Mouse (Mus musculus): ENCODE data around the gene Gpatch3. TPM values are rescaled to one million over a fixed set of nuclear protein-coding genes. Genes with fewer than 3 reads are reported as not detected.

The Gpatch3 gene
- polyA plus RNA-seq (2015; fragmentation: Nextera tagmentation; extraction: Ambion mirVana), result 6.2 and 6.5 TPM in 2 replicates

GRCm38 (mm10) chr4:133574070-133574842, at the start of gene Gpatch3:
Gene Gpatch3, plus strand, starts transcription at chr4:133574745.
- Histone ChIP-seq H3K27ac (peak within 1 kb of the TSS; percentile 81), H3K9me3 (no peaks in the 10 kb centered on the region), H3K4me2 (peak within 1 kb of the TSS; percentile 95), H3K4me3 (replicated peaks) (peak within 1 kb of the TSS; percentile 96), H3K27me3 (replicated peaks) (no peaks in the 10 kb centered on the region), H3K36me3 (peaks cover 14% of the 10 kb centered on the region), H3K4me1 (peaks cover 8% of the 10 kb centered on the region), H3K9ac (peak within 1 kb of the TSS; percentile 86)
- peak; percentile 75 for ATAC-seq (ENCODE audit: insufficient read depth, low FRiP score, low read depth)
- 5% methylated on average over 44 of the region's 44 CpGs for WGBS

- H3K4me1 ChIP-seq, result no peaks in the 10 kb centered on the region
- no peak overlapping the region for H3K9ac ChIP-seq
- no peak overlapping the region for H3K4me2 ChIP-seq
- ATAC-seq (ENCODE audit: insufficient read depth, low FRiP score, low read depth), result no peak
- no peak overlapping the region for H3K4me3 ChIP-seq (replicated peaks)
- H3K9me3 ChIP-seq, result no peaks in the 10 kb centered on the region
- no peak overlapping the region for H3K27ac ChIP-seq
- H3K27me3 ChIP-seq (replicated peaks), result no peaks in the 10 kb centered on the region
- WGBS, result 61% methylated on average over 16 of the region's 16 CpGs
- H3K36me3 ChIP-seq, result peaks cover 24% of the 10 kb centered on the region
These were observed 46.8 kb upstream of the Gpatch3 start for GRCm38 (mm10) chr4:133527788-133528187.

GRCm38 (mm10) chr4:133532777-133533176, 41.8 kb upstream of the Gpatch3 start:
- H3K36me3 ChIP-seq, result peaks cover 46% of the 10 kb centered on the region
- H3K4me3 ChIP-seq (replicated peaks), result no peak overlapping the region
- H3K9ac ChIP-seq, result no peak overlapping the region
- no peaks in the 10 kb centered on the region for H3K9me3 ChIP-seq
- no peak overlapping the region for H3K27ac ChIP-seq
- H3K4me1 ChIP-seq, result no peaks in the 10 kb centered on the region
- 76% methylated on average over 3 of the region's 3 CpGs for WGBS
- H3K4me2 ChIP-seq, result no peak overlapping the region
- no peak for ATAC-seq (ENCODE audit: insufficient read depth, low FRiP score, low read depth)
- no peaks in the 10 kb centered on the region for H3K27me3 ChIP-seq (replicated peaks)

GRCm38 (mm10) chr4:133536081-133536480, 38.5 kb upstream of the Gpatch3 start:
- Histone ChIP-seq H3K9ac (no peak overlapping the region), H3K4me3 (replicated peaks) (no peak overlapping the region), H3K9me3 (no peaks in the 10 kb centered on the region), H3K4me1 (no peaks in the 10 kb centered on the region), H3K36me3 (peaks cover 54% of the 10 kb centered on the region), H3K27me3 (replicated peaks) (no peaks in the 10 kb centered on the region), H3K27ac (no peak overlapping the region), H3K4me2 (no peak overlapping the region)
- no peak for ATAC-seq (ENCODE audit: insufficient read depth, low FRiP score, low read depth)
- WGBS, result 81% methylated on average over 3 of the region's 3 CpGs

GRCm38 (mm10) chr4:133536652-133537051, 37.9 kb upstream of the Gpatch3 start:
- H3K36me3 ChIP-seq, result peaks cover 53% of the 10 kb centered on the region
- no peak overlapping the region for H3K27ac ChIP-seq

GRCm38 (mm10) chr4:133545272-133546231, 29.0 kb upstream of the Gpatch3 start, which contains the start of gene Nudc:
Gene Nudc, minus strand, starts transcription at chr4:133545996.
- Histone ChIP-seq H3K9me3 (no peaks in the 10 kb centered on the region), H3K9ac (peak within 1 kb of the TSS; percentile 85), H3K4me3 (replicated peaks) (peak within 1 kb of the TSS; percentile 99), H3K36me3 (peaks cover 11% of the 10 kb centered on the region; the same call in 1 of the 2 replicates), H3K4me2 (peak within 1 kb of the TSS; percentile 81), H3K27me3 (replicated peaks) (no peaks in the 10 kb centered on the region), H3K27ac (peak within 1 kb of the TSS; percentile 68; the same call in 1 of the 2 replicates), H3K4me1 (peaks cover 9% of the 10 kb centered on the region; the same call in 1 of the 2 replicates)
- under 1% methylated on average over 77 of the region's 77 CpGs for WGBS
- peak; percentile 97 for ATAC-seq (ENCODE audit: insufficient read depth, low FRiP score, low read depth)

More at GRCm38 (mm10) chr4:133536652-133537051, 37.9 kb upstream of the Gpatch3 start:
- no peak overlapping the region for H3K4me3 ChIP-seq (replicated peaks)
- ATAC-seq (ENCODE audit: insufficient read depth, low FRiP score, low read depth), result no peak
- no peaks in the 10 kb centered on the region for H3K4me1 ChIP-seq
- WGBS, result 87% methylated on average over 5 of the region's 5 CpGs
- H3K9me3 ChIP-seq, result no peaks in the 10 kb centered on the region
- H3K27me3 ChIP-seq (replicated peaks), result no peaks in the 10 kb centered on the region
- H3K4me2 ChIP-seq, result no peak overlapping the region
- H3K9ac ChIP-seq, result no peak overlapping the region

- no peaks in the 10 kb centered on the region for H3K4me1 ChIP-seq
- no peak overlapping the region for H3K4me2 ChIP-seq
- H3K4me3 ChIP-seq (replicated peaks), result no peak overlapping the region
- ATAC-seq (ENCODE audit: insufficient read depth, low FRiP score, low read depth), result no peak
- no peaks in the 10 kb centered on the region for H3K9me3 ChIP-seq
- no peaks in the 10 kb centered on the region for H3K36me3 ChIP-seq
- peak overlapping the region; percentile 73; the same call in 1 of the 2 replicates for H3K27ac ChIP-seq
- 70% methylated on average over 1 of the region's 1 CpGs for WGBS
- H3K27me3 ChIP-seq (replicated peaks), result no peaks in the 10 kb centered on the region; the same call in 1 of the 2 replicates
- H3K9ac ChIP-seq, result no peak overlapping the region
These were observed 22.5 kb upstream of the Gpatch3 start for GRCm38 (mm10) chr4:133552029-133552428.

- Histone ChIP-seq H3K36me3 (no peaks in the 10 kb centered on the region), H3K4me2 (peak within 1 kb of the TSS; percentile 32), H3K9ac (no peak within 1 kb of the TSS), H3K27me3 (replicated peaks) (no peaks in the 10 kb centered on the region; the same call in 1 of the 2 replicates), H3K4me3 (replicated peaks) (peak within 1 kb of the TSS; percentile 28), H3K4me1 (no peaks in the 10 kb centered on the region), H3K27ac (peak within 1 kb of the TSS; percentile 73), H3K9me3 (no peaks in the 10 kb centered on the region)
- peak; percentile 79 for ATAC-seq (ENCODE audit: insufficient read depth, low FRiP score, low read depth)
- 48% methylated on average over 10 of the region's 10 CpGs for WGBS
These were observed 21.6 kb upstream of the Gpatch3 start, which contains the start of gene Nr0b2 for GRCm38 (mm10) chr4:133552768-133553447. Gene Nr0b2, plus strand, starts transcription at chr4:133553376.

GRCm38 (mm10) chr4:133553448-133554330, 20.9 kb upstream of the Gpatch3 start:
- H3K27ac ChIP-seq, result peak overlapping the region; percentile 73

GRCm38 (mm10) chr4:133557041-133557717, 17.4 kb upstream of the Gpatch3 start:
- Histone ChIP-seq H3K9me3 (no peaks in the 10 kb centered on the region), H3K4me3 (replicated peaks) (no peak overlapping the region), H3K4me2 (0 out of 2 replicates have a peak overlapping the region, but pooled peaks have one; percentile 2), H3K27ac (no peak overlapping the region), H3K27me3 (replicated peaks) (no peaks in the 10 kb centered on the region), H3K4me1 (no peaks in the 10 kb centered on the region), H3K36me3 (no peaks in the 10 kb centered on the region), H3K9ac (no peak overlapping the region)
- peak; percentile 66; the same call in 1 of the 2 replicates for ATAC-seq (ENCODE audit: insufficient read depth, low FRiP score, low read depth)
- 27% methylated on average over 10 of the region's 10 CpGs for WGBS

More at GRCm38 (mm10) chr4:133553448-133554330, 20.9 kb upstream of the Gpatch3 start:
- H3K36me3 ChIP-seq, result no peaks in the 10 kb centered on the region
- peak overlapping the region; percentile 28 for H3K4me3 ChIP-seq (replicated peaks)
- H3K27me3 ChIP-seq (replicated peaks), result no peaks in the 10 kb centered on the region; the same call in 1 of the 2 replicates
- no peaks in the 10 kb centered on the region for H3K9me3 ChIP-seq
- H3K4me1 ChIP-seq, result no peaks in the 10 kb centered on the region
- peak; percentile 6; the same call in 1 of the 2 replicates for ATAC-seq (ENCODE audit: insufficient read depth, low FRiP score, low read depth)
- no peak overlapping the region for H3K9ac ChIP-seq
- 64% methylated on average over 19 of the region's 19 CpGs for WGBS
- peak overlapping the region; percentile 32 for H3K4me2 ChIP-seq

Data from stomach, embryonic 15.5 days (tissue).